Mouse (Mus musculus): ENCODE results near the gene Rexo2. TPM values are rescaled to one million over a fixed set of nuclear protein-coding genes. Genes with fewer than 3 reads are reported as not detected.

The Rexo2 gene
- polyA plus RNA-seq, 1 experiment from 2014 or later = 110 TPM

GRCm38 (mm10) chr9:48421029-48421428 lies 59.4 kb downstream of the Rexo2 start:
- WGBS = 87% methylated on average over 2 of the region's 2 CpGs
- no peak overlapping the region for H3K4me3 ChIP-seq
- H3K9me3 ChIP-seq (replicated peaks) = no peaks in the 10 kb centered on the region
- no peak overlapping the region for H3K27ac ChIP-seq (replicated peaks)
- H3K4me1 ChIP-seq = no peaks in the 10 kb centered on the region
- no peak for DNase-seq (ENCODE audit: low spot score)
- H3K36me3 ChIP-seq = no peaks in the 10 kb centered on the region
- no peaks in the 10 kb centered on the region for H3K27me3 ChIP-seq (ENCODE audit: low read depth, poor library complexity, severe bottlenecking)

GRCm38 (mm10) chr9:48420437-48420836 lies 60.0 kb downstream of the Rexo2 start:
- no peak overlapping the region for H3K27ac ChIP-seq (replicated peaks)
- 88% methylated on average over 7 of the region's 7 CpGs for WGBS
- no peak overlapping the region for H3K4me3 ChIP-seq
- DNase-seq (ENCODE audit: low spot score) = no peak
- H3K36me3 ChIP-seq = no peaks in the 10 kb centered on the region
- H3K4me1 ChIP-seq = no peaks in the 10 kb centered on the region
- peaks cover 6% of the 10 kb centered on the region; the same call in 1 of the 2 replicates for H3K27me3 ChIP-seq (ENCODE audit: low read depth, poor library complexity, severe bottlenecking)
- H3K9me3 ChIP-seq (replicated peaks) = no peaks in the 10 kb centered on the region

- no peaks in the 10 kb centered on the region for H3K36me3 ChIP-seq
- no peak for DNase-seq (ENCODE audit: low spot score)
- 77% methylated on average over 8 of the region's 8 CpGs for WGBS
- no peaks in the 10 kb centered on the region for H3K4me1 ChIP-seq
- peaks cover 6% of the 10 kb centered on the region; the same call in 1 of the 2 replicates for H3K27me3 ChIP-seq (ENCODE audit: low read depth, poor library complexity, severe bottlenecking)
- no peaks in the 10 kb centered on the region for H3K9me3 ChIP-seq (replicated peaks)
- no peak overlapping the region for H3K27ac ChIP-seq (replicated peaks)
- no peak overlapping the region for H3K4me3 ChIP-seq
These were observed 61.6 kb downstream of the Rexo2 start for GRCm38 (mm10) chr9:48418829-48419228.

Small RNA genes lying within 50 kb of the gene (microRNA-seq; reads per million reads assigned to microRNA genes)
- gene Gm23653 = not detected

Other genes starting within 250 kb of the Rexo2 start
- gene Nxpe2, start 127.2 kb downstream of the Rexo2 start, polyA plus RNA-seq (2016; fragmentation: Nextera tagmentation; extraction: Ambion mirVana) = 0.76 and 0.96 TPM in 2 replicates
- 106 and 112 TPM in 2 replicates for gene Rbm7, start 14.7 kb upstream of the Rexo2 start, polyA plus RNA-seq (2016; fragmentation: Nextera tagmentation; extraction: Ambion mirVana)
- 34.1 and 36.7 TPM in 2 replicates for gene Gm5617, start 14.8 kb upstream of the Rexo2 start, polyA plus RNA-seq (2016; fragmentation: Nextera tagmentation; extraction: Ambion mirVana)
- gene Nnmt, start 124.5 kb upstream of the Rexo2 start, polyA plus RNA-seq (2016; fragmentation: Nextera tagmentation; extraction: Ambion mirVana) = 0.65 and 1.1 TPM in 2 replicates